Mouse (Mus musculus) heart, embryonic 13.5 days (tissue): Measurements from ENCODE around the gene Adgb. TPM values are rescaled to one million over a fixed set of nuclear protein-coding genes. Genes with fewer than 3 reads are reported as not detected.

Experiments used
- ATAC-seq: fragments of 200-750 bp; cut with Nextera tagmentation; 2 replicates; pipeline ENCODE4 v1.8.0; 2017; ENCODE audit warnings: moderate TSS enrichment; ENCODE audit not compliant: insufficient number of reproducible peaks, low FRiP score, low TSS enrichment; ENCODE audit errors: extremely low read depth
- H3K27ac ChIP-seq: fragments of 300-500 bp; sonication (generic); replicated peaks from 2 replicates; pipeline ENCODE4 v1.5.1; 2015; ENCODE audit warnings: moderate library complexity, mild to moderate bottlenecking, inconsistent platforms
- H3K27me3 ChIP-seq: fragments of 300-500 bp; sonication (generic); replicated peaks from 2 replicates; pipeline ENCODE4 v1.6.1; 2015; ENCODE audit warnings: mild to moderate bottlenecking, inconsistent platforms
- H3K36me3 ChIP-seq: fragments of 300-500 bp; sonication (generic); 2 replicates; pipeline ENCODE4 v1.6.1; 2015; ENCODE audit warnings: mild to moderate bottlenecking, inconsistent platforms
- H3K4me1 ChIP-seq: fragments of 300-500 bp; sonication (generic); 2 replicates; pipeline ENCODE4 v1.6.1; 2015; ENCODE audit warnings: inconsistent platforms
- H3K4me2 ChIP-seq: fragments of 300-500 bp; sonication (generic); 2 replicates; pipeline ENCODE4 v1.6.1; 2015; ENCODE audit warnings: inconsistent platforms, mild to moderate bottlenecking, moderate library complexity
- H3K4me3 ChIP-seq: fragments of 300-500 bp; sonication (generic); 2 replicates; pipeline ENCODE4 v1.5.1; 2015; ENCODE audit warnings: moderate library complexity, mild to moderate bottlenecking, inconsistent platforms
- H3K9ac ChIP-seq: fragments of 300-500 bp; sonication (generic); 2 replicates; pipeline ENCODE4 v1.6.1; 2015; ENCODE audit warnings: inconsistent platforms, mild to moderate bottlenecking, moderate library complexity
- H3K9me3 ChIP-seq: fragments of 300-500 bp; sonication (generic); 2 replicates; pipeline ENCODE4 v1.6.1; 2016; ENCODE audit warnings: inconsistent platforms
- WGBS: fragments of 180-500 bp; shearing (Covaris S2); methylation state at CpG from one replicate; pipeline ENCODE4 v1.1.7; 2015; ENCODE audit warnings: mixed read lengths; 5-methylcytosine and 5-hydroxymethylcytosine counted together
- polyA plus RNA-seq: library from polyadenylated mRNA; unstranded; fragments of >200 nt; fragmentation: Nextera tagmentation; extraction: Ambion mirVana; gene quantifications from 2 replicates; pipeline ENCODE4 v1.2.1, GENCODE M21; 2015

The Adgb gene
- polyA plus RNA-seq, 1 experiment from 2014 or later: 0.15 TPM

GRCm38 (mm10) chr10:10435014-10435413 is 37.1 kb downstream of the Adgb start:
- no peaks in the 10 kb centered on the region for H3K4me1 ChIP-seq
- no peaks in the 10 kb centered on the region for H3K9me3 ChIP-seq
- H3K4me2 ChIP-seq: no peak overlapping the region
- 65% methylated on average over 1 of the region's 1 CpGs for WGBS
- H3K4me3 ChIP-seq: no peak overlapping the region
- H3K9ac ChIP-seq: no peak overlapping the region
- H3K27me3 ChIP-seq: no peaks in the 10 kb centered on the region
- ATAC-seq: no peak
- H3K36me3 ChIP-seq: no peaks in the 10 kb centered on the region
- H3K27ac ChIP-seq: no peak overlapping the region

- Histone ChIP-seq H3K27ac (no peak overlapping the region), H3K4me2 (no peak overlapping the region), H3K36me3 (no peaks in the 10 kb centered on the region), H3K27me3 (no peaks in the 10 kb centered on the region), H3K9ac (no peak overlapping the region), H3K4me1 (no peaks in the 10 kb centered on the region), H3K4me3 (no peak overlapping the region), H3K9me3 (no peaks in the 10 kb centered on the region)
- WGBS: 67% methylated on average over 5 of the region's 5 CpGs
- ATAC-seq: no peak
Observed at GRCm38 (mm10) chr10:10429635-10430034, 42.5 kb downstream of the Adgb start.

- Histone ChIP-seq H3K9me3 (no peaks in the 10 kb centered on the region), H3K4me2 (no peak overlapping the region), H3K4me1 (no peaks in the 10 kb centered on the region), H3K27ac (no peak overlapping the region), H3K4me3 (no peak overlapping the region), H3K27me3 (no peaks in the 10 kb centered on the region), H3K36me3 (no peaks in the 10 kb centered on the region), H3K9ac (no peak overlapping the region)
- ATAC-seq: no peak
- 81% methylated on average over 7 of the region's 7 CpGs for WGBS
Observed at GRCm38 (mm10) chr10:10429032-10429431, 43.1 kb downstream of the Adgb start.

GRCm38 (mm10) chr10:10424383-10424782 is 47.7 kb downstream of the Adgb start:
- ATAC-seq: no peak
- no peak overlapping the region for H3K9ac ChIP-seq
- WGBS: 71% methylated on average over 2 of the region's 2 CpGs

GRCm38 (mm10) chr10:10411046-10411445 is 61.1 kb downstream of the Adgb start:
- H3K9ac ChIP-seq: no peak overlapping the region
- 58% methylated on average over 5 of the region's 5 CpGs for WGBS
- no peak for ATAC-seq
- no peaks in the 10 kb centered on the region for H3K36me3 ChIP-seq
- no peak overlapping the region for H3K4me3 ChIP-seq
- no peaks in the 10 kb centered on the region for H3K4me1 ChIP-seq
- H3K9me3 ChIP-seq: no peaks in the 10 kb centered on the region
- no peak overlapping the region for H3K4me2 ChIP-seq
- no peak overlapping the region for H3K27ac ChIP-seq
- no peaks in the 10 kb centered on the region for H3K27me3 ChIP-seq

More at GRCm38 (mm10) chr10:10424383-10424782, 47.7 kb downstream of the Adgb start:
- H3K27ac ChIP-seq: no peak overlapping the region
- no peaks in the 10 kb centered on the region for H3K27me3 ChIP-seq
- no peaks in the 10 kb centered on the region for H3K9me3 ChIP-seq
- H3K4me2 ChIP-seq: no peak overlapping the region
- H3K36me3 ChIP-seq: no peaks in the 10 kb centered on the region
- no peaks in the 10 kb centered on the region for H3K4me1 ChIP-seq
- H3K4me3 ChIP-seq: no peak overlapping the region

- WGBS: 27% methylated on average over 3 of the region's 3 CpGs
Observed at GRCm38 (mm10) chr10:10408166-10408565, 64.0 kb downstream of the Adgb start.

GRCm38 (mm10) chr10:10395784-10396481 is 76.2 kb downstream of the Adgb start:
- Histone ChIP-seq H3K4me1 (peaks cover 7% of the 10 kb centered on the region), H3K4me3 (no peak overlapping the region), H3K27me3 (no peaks in the 10 kb centered on the region), H3K9me3 (no peaks in the 10 kb centered on the region), H3K4me2 (no peak overlapping the region), H3K36me3 (no peaks in the 10 kb centered on the region), H3K9ac (no peak overlapping the region), H3K27ac (peak overlapping the region; percentile 68)
- 49% methylated on average over 4 of the region's 4 CpGs for WGBS
- no peak for ATAC-seq

More at GRCm38 (mm10) chr10:10408166-10408565, 64.0 kb downstream of the Adgb start:
- H3K4me1 ChIP-seq: no peaks in the 10 kb centered on the region
- H3K27ac ChIP-seq: no peak overlapping the region
- no peak overlapping the region for H3K4me2 ChIP-seq
- H3K4me3 ChIP-seq: no peak overlapping the region
- no peaks in the 10 kb centered on the region for H3K27me3 ChIP-seq
- H3K9me3 ChIP-seq: no peaks in the 10 kb centered on the region
- ATAC-seq: no peak
- H3K36me3 ChIP-seq: no peaks in the 10 kb centered on the region
- H3K9ac ChIP-seq: no peak overlapping the region

GRCm38 (mm10) chr10:10374629-10375028 is 97.5 kb downstream of the Adgb start:
- no peak for ATAC-seq
- Histone ChIP-seq H3K27ac (no peak overlapping the region), H3K4me1 (no peaks in the 10 kb centered on the region), H3K9ac (no peak overlapping the region), H3K4me2 (no peak overlapping the region), H3K27me3 (no peaks in the 10 kb centered on the region), H3K9me3 (no peaks in the 10 kb centered on the region), H3K36me3 (no peaks in the 10 kb centered on the region), H3K4me3 (no peak overlapping the region)
- WGBS: 62% methylated on average over 1 of the region's 1 CpGs

- H3K4me1 ChIP-seq: no peaks in the 10 kb centered on the region
- no peaks in the 10 kb centered on the region for H3K27me3 ChIP-seq
- no peak overlapping the region for H3K9ac ChIP-seq
- H3K9me3 ChIP-seq: no peaks in the 10 kb centered on the region
- H3K27ac ChIP-seq: no peak overlapping the region
- WGBS: 61% methylated on average over 1 of the region's 1 CpGs
- no peaks in the 10 kb centered on the region for H3K36me3 ChIP-seq
- H3K4me2 ChIP-seq: no peak overlapping the region
- no peak for ATAC-seq
- H3K4me3 ChIP-seq: no peak overlapping the region
Observed at GRCm38 (mm10) chr10:10364025-10364424, 108.1 kb downstream of the Adgb start.

GRCm38 (mm10) chr10:10355605-10356227 is 116.4 kb downstream of the Adgb start:
- H3K4me2 ChIP-seq: no peak overlapping the region
- no peak for ATAC-seq
- 14% methylated on average over 3 of the region's 3 CpGs for WGBS

GRCm38 (mm10) chr10:10352184-10352583 is 119.9 kb downstream of the Adgb start:
- H3K9me3 ChIP-seq: peaks cover 8% of the 10 kb centered on the region; the same call in 1 of the 2 replicates
- no peaks in the 10 kb centered on the region for H3K27me3 ChIP-seq
- H3K27ac ChIP-seq: no peak overlapping the region
- no peaks in the 10 kb centered on the region for H3K36me3 ChIP-seq
- H3K4me2 ChIP-seq: no peak overlapping the region
- ATAC-seq: no peak
- no peak overlapping the region for H3K4me3 ChIP-seq
- no peak overlapping the region for H3K9ac ChIP-seq
- no peaks in the 10 kb centered on the region for H3K4me1 ChIP-seq
- 68% methylated on average over 3 of the region's 3 CpGs for WGBS

More at GRCm38 (mm10) chr10:10355605-10356227, 116.4 kb downstream of the Adgb start:
- Histone ChIP-seq H3K27ac (no peak overlapping the region), H3K4me3 (no peak overlapping the region), H3K27me3 (no peaks in the 10 kb centered on the region), H3K36me3 (no peaks in the 10 kb centered on the region), H3K9me3 (no peaks in the 10 kb centered on the region), H3K9ac (no peak overlapping the region), H3K4me1 (no peaks in the 10 kb centered on the region)

GRCm38 (mm10) chr10:10350550-10350949 is 121.6 kb downstream of the Adgb start:
- 86% methylated on average over 3 of the region's 3 CpGs for WGBS
- no peaks in the 10 kb centered on the region for H3K4me1 ChIP-seq
- H3K27me3 ChIP-seq: no peaks in the 10 kb centered on the region
- no peak for ATAC-seq
- H3K27ac ChIP-seq: no peak overlapping the region
- no peaks in the 10 kb centered on the region for H3K36me3 ChIP-seq
- no peak overlapping the region for H3K4me3 ChIP-seq
- H3K9ac ChIP-seq: no peak overlapping the region
- H3K4me2 ChIP-seq: no peak overlapping the region
- peaks cover 8% of the 10 kb centered on the region; the same call in 1 of the 2 replicates for H3K9me3 ChIP-seq
